Mouse (Mus musculus) neutrophil, adult 59 days (primary cell): ENCODE measurements around the gene Rnf6. TPM values are rescaled to one million over a fixed set of nuclear protein-coding genes. Genes with fewer than 3 reads are reported as not detected.

ENCODE experiments used
- total RNA-seq, 2 experiments: library from RNA; stranded (reverse); gene quantifications; 1 replicate in 1 of 2; 2 replicates in 1 of 2; pipeline ENCODE4 v1.2.4; 2023

Rnf6 gene
- total RNA-seq, result 10 to 100 TPM; 35.6 to 37.3 TPM

GRCm38 (mm10) chr5:146220879-146221714 lies at the start of gene Rnf6:
Gene Rnf6, minus strand, starts transcription at chr5:146221555.

GRCm38 (mm10) chr5:146230864-146231654 lies 9.7 kb upstream of the Rnf6 start, which contains the start of gene Cdk8:
Gene Cdk8, plus strand, starts transcription at chr5:146231230.

DNA sequence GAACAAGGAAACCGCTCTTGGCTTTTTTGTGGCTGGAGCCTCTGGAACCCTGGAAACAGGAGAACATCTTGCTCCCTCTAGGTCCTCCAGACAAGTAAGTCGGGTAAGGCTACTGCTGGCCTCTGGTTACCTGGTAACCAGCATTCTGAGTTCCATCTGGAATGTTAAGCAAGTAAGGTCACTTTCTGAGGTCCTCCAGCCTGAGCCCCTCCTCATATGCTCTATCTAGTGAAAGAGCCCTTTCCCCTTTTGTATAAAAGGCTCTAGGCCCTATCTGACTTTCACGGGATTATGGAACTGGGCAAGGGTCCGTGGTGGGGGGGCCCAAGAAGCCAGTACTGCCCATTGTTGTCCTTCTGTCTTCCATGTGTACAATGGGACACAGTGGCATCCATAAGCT lies 36.2 kb downstream of the Rnf6 start, which contains the start of gene 1700001J03Rik:
TSS of gene 1700001J03Rik (minus strand) at position 101 of the 400 bp plus-strand sequence.

DNA sequence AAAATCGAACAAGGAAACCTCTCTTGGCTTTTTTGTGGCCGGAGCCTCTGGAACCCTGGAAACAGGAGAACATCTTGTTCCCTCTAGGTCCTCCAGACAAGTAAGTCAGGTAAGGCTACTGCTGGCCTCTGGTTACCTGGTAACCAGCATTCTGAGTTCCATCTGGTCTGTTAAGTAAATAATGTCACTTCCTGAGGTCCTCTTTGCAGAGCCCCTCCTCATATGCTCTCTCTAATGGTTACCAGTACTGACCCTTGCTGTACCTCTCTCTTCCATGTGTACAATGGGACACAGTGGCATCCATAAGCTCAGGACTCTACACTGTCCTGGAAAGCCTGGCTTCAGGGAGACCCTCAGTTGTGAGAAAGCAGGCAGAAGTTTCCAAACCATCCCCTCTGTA lies 50.7 kb downstream of the Rnf6 start, which contains the start of gene Gm6309:
TSS of gene Gm6309 (minus strand) at position 101 of the 400 bp plus-strand sequence.

DNA sequence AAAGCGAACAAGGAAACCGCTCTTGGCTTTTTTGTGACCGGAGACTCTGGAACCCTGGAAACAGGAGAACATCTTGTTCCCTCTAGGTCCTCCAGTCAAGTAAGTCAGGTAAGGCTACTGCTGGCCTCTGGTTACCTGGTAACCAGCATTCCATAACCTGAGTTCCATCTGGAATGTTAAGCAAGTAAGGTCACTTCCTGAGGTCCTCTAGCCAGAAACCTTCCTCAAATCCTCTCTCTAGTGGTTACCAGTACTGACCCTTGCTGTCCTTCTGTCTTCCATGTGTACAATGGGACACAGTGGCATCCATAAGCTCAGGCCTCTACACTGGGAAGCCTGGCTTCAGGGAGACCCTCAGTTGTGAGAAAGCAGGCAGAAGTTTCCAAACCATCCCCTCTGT lies 60.9 kb downstream of the Rnf6 start, which contains the start of gene Gm5565:
TSS of gene Gm5565 (minus strand) at position 101 of the 400 bp plus-strand sequence.

Other genes with a start within 250 kb of the Rnf6 start
- gene Cyp3a25, start 211.9 kb downstream of the Rnf6 start, total RNA-seq, result not detected
- not detected for gene Cyp3a59, start 142.3 kb downstream of the Rnf6 start, total RNA-seq
- gene Gm5565, start 61.0 kb downstream of the Rnf6 start, total RNA-seq, result not detected
- not detected for gene Gm6309, start 50.8 kb downstream of the Rnf6 start, total RNA-seq
- 1 to 10 TPM; 1.3 to 1.7 TPM for gene 1700001J03Rik, start 36.3 kb downstream of the Rnf6 start, total RNA-seq
- 10 to 100 TPM; 19.3 to 23.7 TPM for gene Cdk8, start 9.7 kb upstream of the Rnf6 start, total RNA-seq
- not detected for gene Wasf3, start 163.4 kb upstream of the Rnf6 start, total RNA-seq